Mouse (Mus musculus) spleen, adult 2 months (tissue): ENCODE measurements at regions not wholly inside any gene's neighbourhood (a gene's known extent, or its start where the extent isn't known, plus 50 kb on each side); places are given as distances from the start of the nearest gene placed in this dataset.
A peak's percentile ranks its signal among the peaks of the same experiment; 100 is the strongest.

ENCODE experiments used
- DNase-seq, 2 experiments: peaks; one replicate each; pipeline versions ENCODE4 v3.0.0 to v3.0.0-alpha.2; 2012 to 2021; ENCODE audit warnings: low spot score in 2 of 2, low read depth in 1 of 2
- H3K27ac ChIP-seq: fragments of 200-500 bp; 2 replicates; pipeline ENCODE4 v1.5.1; 2012; ENCODE audit warnings: low read length, inconsistent platforms; ENCODE audit not compliant: insufficient read depth
- H3K27me3 ChIP-seq: fragments of 200-500 bp; 2 replicates; pipeline ENCODE4 v1.6.1; 2012; ENCODE audit warnings: mild to moderate bottlenecking, moderate library complexity, low read length, inconsistent platforms; ENCODE audit not compliant: control insufficient read depth, insufficient read depth
- H3K36me3 ChIP-seq: fragments of 200-500 bp; 2 replicates; pipeline ENCODE4 v1.6.1; 2012; ENCODE audit warnings: mild to moderate bottlenecking, low read length, inconsistent platforms; ENCODE audit not compliant: control insufficient read depth, insufficient read depth
- H3K4me1 ChIP-seq: fragments of 200-500 bp; 2 replicates; pipeline ENCODE4 v1.6.1; 2011; ENCODE audit warnings: inconsistent platforms; ENCODE audit not compliant: control insufficient read depth, insufficient read depth, insufficient read length
- H3K4me3 ChIP-seq: fragments of 200-500 bp; 2 replicates; pipeline ENCODE4 v1.5.1; 2011; ENCODE audit warnings: mild to moderate bottlenecking, inconsistent platforms; ENCODE audit not compliant: insufficient read depth, insufficient read length; ENCODE audit errors: extremely low read depth
- CTCF ChIP-seq: fragments of 200-500 bp; IDR thresholded peaks from 2 replicates; pipeline ENCODE4 v1.5.1; 2011; ENCODE audit warnings: mild to moderate bottlenecking, inconsistent platforms; ENCODE audit not compliant: insufficient read depth, insufficient read length, insufficient replicate concordance; ENCODE audit errors: extremely low read depth
- POLR2A ChIP-seq: fragments of 200-500 bp; IDR thresholded peaks from 2 replicates; pipeline ENCODE4 v1.6.1; 2011; ENCODE audit warnings: low read depth, low read length, inconsistent platforms
- WGBS: fragments of 180-500 bp; shearing (Covaris S2); methylation state at CpG from one replicate; pipeline ENCODE4 v1.1.7; 2018; 5-methylcytosine and 5-hydroxymethylcytosine counted together

DNA sequence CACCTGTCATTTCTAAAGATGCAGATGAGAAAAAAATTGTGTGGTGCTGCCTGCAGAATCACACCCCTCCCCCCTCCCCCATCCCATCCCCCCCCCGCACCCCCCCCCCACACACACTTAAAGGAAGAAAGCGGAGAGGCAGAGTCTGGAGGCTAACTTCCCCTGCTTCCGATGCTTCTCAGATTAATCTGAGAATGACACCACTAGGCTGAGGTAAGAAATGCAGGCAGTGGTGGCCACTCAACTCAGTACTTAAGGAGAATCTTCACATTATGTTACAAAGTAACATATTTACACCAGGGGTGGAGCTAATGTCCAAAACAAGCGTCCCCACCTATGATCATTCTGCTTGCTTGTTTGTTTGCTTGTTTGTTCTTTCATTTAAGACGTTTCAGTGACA, 309.4 kb downstream of the Setd4 start:
- Histone ChIP-seq H3K27me3 (no peaks in the 10 kb centered on the region), H3K36me3 (no peaks in the 10 kb centered on the region), H3K4me3 (no peak overlapping the region), H3K4me1 (no peaks in the 10 kb centered on the region), H3K27ac (no peak overlapping the region)
- TF ChIP-seq CTCF (no peak), POLR2A (no peak)
- DNase-seq, result no peak
- WGBS, result 29% methylated on average over 3 of the region's 5 CpGs

GRCm38 (mm10) chr16:93292965-93293653, 310.8 kb downstream of the Setd4 start:
- WGBS, result 32% methylated on average over 13 of the region's 13 CpGs
- Histone ChIP-seq H3K27me3 (no peaks in the 10 kb centered on the region), H3K4me1 (no peaks in the 10 kb centered on the region), H3K27ac (no peak overlapping the region), H3K36me3 (no peaks in the 10 kb centered on the region), H3K4me3 (no peak overlapping the region)
- TF ChIP-seq POLR2A (no peak), CTCF (peak; percentile 67; the same call in 1 of the 2 replicates)
- DNase-seq, result peak; percentile 18 to 44

DNA sequence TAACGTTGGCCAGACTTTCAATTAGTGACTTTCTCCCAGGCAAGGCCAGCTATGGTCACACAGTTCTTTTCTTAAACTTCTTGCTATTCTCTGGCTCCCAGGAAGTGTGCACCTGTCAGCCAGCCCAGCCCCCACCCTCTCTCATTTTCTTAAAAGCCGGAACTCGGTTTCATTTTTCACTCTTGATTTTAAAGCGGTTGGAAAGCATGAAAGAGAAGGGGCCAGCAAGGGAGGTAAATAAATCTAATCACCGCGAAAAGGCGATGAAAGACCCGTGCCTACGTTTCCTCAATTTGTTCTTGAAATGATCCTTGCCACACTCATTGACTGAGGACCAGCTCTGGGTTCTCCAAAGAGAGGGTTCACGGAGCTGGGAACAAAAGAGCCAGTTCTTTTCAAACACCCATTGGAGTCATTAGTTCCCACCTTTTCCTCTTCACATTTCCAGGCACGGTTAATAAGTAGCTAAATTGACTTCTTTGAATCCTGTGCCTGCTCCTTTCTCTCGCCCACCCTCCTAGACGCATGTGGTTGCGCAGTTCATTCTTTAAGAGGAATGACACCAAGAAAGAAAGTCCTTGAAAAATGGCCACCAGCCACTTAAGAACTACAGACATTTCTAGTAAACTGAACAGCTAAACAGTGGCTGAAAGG, 311.6 kb downstream of the Setd4 start:
- TF ChIP-seq POLR2A (no peak), CTCF (no peak)
- DNase-seq, result no peak
- H3K4me1 ChIP-seq, result peaks cover 2% of the 10 kb centered on the region; the same call in 1 of the 2 replicates
- H3K4me3 ChIP-seq, result peak overlapping the region; percentile 37
- 54% methylated on average over 14 of the region's 14 CpGs for WGBS
- H3K27me3 ChIP-seq, result no peaks in the 10 kb centered on the region
- H3K36me3 ChIP-seq, result no peaks in the 10 kb centered on the region
- no peak overlapping the region for H3K27ac ChIP-seq

DNA sequence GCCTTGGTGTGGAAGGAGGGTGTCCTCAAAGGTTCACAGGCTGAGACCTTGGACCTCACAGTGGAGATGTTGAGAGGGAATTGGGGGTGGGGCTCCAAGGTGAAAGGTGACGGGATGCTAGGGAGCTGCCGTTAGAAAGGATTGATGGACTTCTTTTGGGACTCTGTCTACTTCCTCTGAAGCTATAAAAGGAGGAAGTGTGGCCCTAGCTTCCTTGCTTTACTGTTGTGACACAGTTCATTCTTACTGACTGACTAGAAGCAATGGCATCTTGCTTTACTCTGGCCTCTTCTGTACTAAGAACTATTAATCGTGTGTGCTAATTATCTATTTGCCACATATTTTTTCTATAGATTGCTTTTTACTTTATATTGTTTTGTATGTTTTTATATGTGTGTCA, 315.8 kb downstream of the Setd4 start:
- 50% methylated on average over 3 of the region's 3 CpGs for WGBS
- H3K4me3 ChIP-seq, result no peak overlapping the region
- H3K27me3 ChIP-seq, result no peaks in the 10 kb centered on the region
- peaks cover 2% of the 10 kb centered on the region; the same call in 1 of the 2 replicates for H3K4me1 ChIP-seq
- no peaks in the 10 kb centered on the region for H3K36me3 ChIP-seq
- TF ChIP-seq POLR2A, result no peak
- no peak for TF ChIP-seq CTCF
- H3K27ac ChIP-seq, result no peak overlapping the region
- no peak for DNase-seq

- 71% methylated on average over 2 of the region's 2 CpGs for WGBS
- H3K4me1 ChIP-seq, result peaks cover 2% of the 10 kb centered on the region; the same call in 1 of the 2 replicates
- no peak for DNase-seq
- no peaks in the 10 kb centered on the region for H3K27me3 ChIP-seq
- no peaks in the 10 kb centered on the region for H3K36me3 ChIP-seq
- TF ChIP-seq POLR2A (no peak), CTCF (no peak)
- H3K27ac ChIP-seq, result no peak overlapping the region
- no peak overlapping the region for H3K4me3 ChIP-seq
These were observed 316.3 kb downstream of the Setd4 start for GRCm38 (mm10) chr16:93287520-93287919.

GRCm38 (mm10) chr16:93286816-93287215, 317.0 kb downstream of the Setd4 start:
- Histone ChIP-seq H3K27ac (no peak overlapping the region), H3K4me3 (no peak overlapping the region), H3K27me3 (no peaks in the 10 kb centered on the region), H3K36me3 (no peaks in the 10 kb centered on the region), H3K4me1 (peaks cover 2% of the 10 kb centered on the region; the same call in 1 of the 2 replicates)
- 92% methylated on average over 3 of the region's 3 CpGs for WGBS
- DNase-seq, result no peak
- TF ChIP-seq CTCF (no peak), POLR2A (no peak)

DNA sequence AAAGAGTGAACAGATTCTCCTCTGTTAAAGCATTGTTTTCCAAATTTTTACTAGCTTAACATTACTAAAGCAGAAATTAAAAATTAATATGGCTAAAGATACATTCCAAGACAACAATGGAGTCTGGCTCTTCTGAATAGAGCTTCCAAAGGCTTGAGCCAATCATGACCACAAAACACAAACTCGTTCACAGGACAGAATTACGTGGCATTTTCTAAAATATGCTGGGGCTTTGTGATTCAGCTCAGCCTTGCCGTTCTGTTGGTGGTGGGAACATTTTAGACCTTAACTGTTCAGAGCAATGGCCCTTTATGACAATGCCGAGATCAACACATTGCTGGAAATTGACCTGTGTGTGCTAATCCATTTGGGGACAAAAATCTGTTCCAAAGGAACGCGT, 318.7 kb downstream of the Setd4 start:
- TF ChIP-seq CTCF, result no peak
- no peaks in the 10 kb centered on the region for H3K36me3 ChIP-seq
- H3K4me3 ChIP-seq, result no peak overlapping the region
- WGBS, result 95% methylated on average over 6 of the region's 6 CpGs
- H3K4me1 ChIP-seq, result peaks cover 2% of the 10 kb centered on the region; the same call in 1 of the 2 replicates
- no peaks in the 10 kb centered on the region for H3K27me3 ChIP-seq
- no peak overlapping the region for H3K27ac ChIP-seq
- DNase-seq, result no peak
